Mouse (Mus musculus) hindbrain, embryonic 11.5 days (tissue): Measurements from ENCODE around the gene Brk1. TPM values are rescaled to one million over a fixed set of nuclear protein-coding genes. Genes with fewer than 3 reads are reported as not detected.

Source experiments
- ATAC-seq: fragments of 200-750 bp; cut with Nextera tagmentation; 2 replicates; pipeline ENCODE4 v1.8.0; 2017; ENCODE audit warnings: mild to moderate bottlenecking, moderate TSS enrichment, moderate library complexity; ENCODE audit not compliant: low FRiP score
- DNase-seq: peaks from one replicate; pipeline ENCODE4 v3.0.0-alpha.2; 2015; ENCODE audit warnings: low spot score
- H3K27ac ChIP-seq: fragments of 300-500 bp; sonication (generic); 2 replicates; pipeline ENCODE4 v1.5.1; 2014; ENCODE audit warnings: mild to moderate bottlenecking, low read depth, low read length
- H3K27me3 ChIP-seq: fragments of 300-500 bp; sonication (generic); 2 replicates; pipeline ENCODE4 v1.6.1; 2014; ENCODE audit warnings: mild to moderate bottlenecking, low read length, moderate library complexity, mixed read lengths; ENCODE audit not compliant: control insufficient read depth, insufficient read depth
- H3K36me3 ChIP-seq: fragments of 300-500 bp; sonication (generic); 2 replicates; pipeline ENCODE4 v1.6.1; 2014; ENCODE audit warnings: mild to moderate bottlenecking, low read length, moderate library complexity, mixed read lengths; ENCODE audit not compliant: control insufficient read depth, insufficient read depth
- H3K4me1 ChIP-seq: fragments of 300-500 bp; sonication (generic); replicated peaks from 2 replicates; pipeline ENCODE4 v1.6.1; 2014; ENCODE audit warnings: low read length, mixed read lengths; ENCODE audit not compliant: control insufficient read depth, insufficient read depth
- H3K4me2 ChIP-seq: fragments of 300-500 bp; sonication (generic); replicated peaks from 2 replicates; pipeline ENCODE4 v1.6.1; 2014; ENCODE audit warnings: mild to moderate bottlenecking, low read depth, low read length
- H3K4me3 ChIP-seq: fragments of 300-500 bp; sonication (generic); 2 replicates; pipeline ENCODE4 v1.5.1; 2014; ENCODE audit warnings: low read depth, low read length
- H3K9ac ChIP-seq: fragments of 300-500 bp; sonication (generic); 2 replicates; pipeline ENCODE4 v1.6.1; 2014; ENCODE audit warnings: low read depth, low read length
- H3K9me3 ChIP-seq: fragments of 300-500 bp; sonication (generic); 2 replicates; pipeline ENCODE4 v1.6.1; 2016; ENCODE audit warnings: low read length; ENCODE audit not compliant: control insufficient read depth
- WGBS: fragments of 180-500 bp; shearing (Covaris S2); extraction: QIAGEN DNeasy Blood & Tissue Kit; methylation state at CpG from one replicate; pipeline ENCODE4 v1.1.7; 2014; 5-methylcytosine and 5-hydroxymethylcytosine counted together
- polyA plus RNA-seq: library from polyadenylated mRNA; unstranded; fragments of >200 nt; fragmentation: Nextera tagmentation; extraction: Ambion mirVana; gene quantifications from 2 replicates; pipeline ENCODE4 v1.2.1, GENCODE M21; 2014

The Brk1 gene
- polyA plus RNA-seq, 1 experiment from 2014 or later, result 221 TPM

DNA sequence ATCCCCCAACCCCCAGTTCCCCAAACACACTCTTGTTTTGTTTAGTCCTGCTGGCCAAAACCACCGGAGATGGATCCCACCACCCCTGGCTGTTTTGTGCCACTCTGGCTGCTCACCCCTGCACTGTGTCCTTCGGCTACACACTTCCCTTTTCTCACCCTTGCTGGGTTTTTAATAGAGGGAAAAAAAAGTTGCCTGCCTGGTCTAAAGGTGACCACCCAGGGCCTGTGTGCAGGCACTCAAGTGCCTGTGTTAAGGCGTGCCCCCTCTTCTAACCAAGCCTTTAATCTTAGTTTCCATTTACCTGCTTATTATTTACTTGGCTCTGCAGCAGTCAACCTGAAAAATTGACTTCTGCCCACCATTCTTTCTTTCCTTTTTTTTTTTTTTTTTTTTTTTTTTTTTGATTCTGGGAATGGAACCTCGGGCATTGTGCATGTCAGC, 45.6 kb downstream of the Brk1 start:
- DNase-seq, result no peak
- no peak for ATAC-seq
- H3K9me3 ChIP-seq, result no peaks in the 10 kb centered on the region
- H3K4me3 ChIP-seq, result no peak overlapping the region
- no peak overlapping the region for H3K9ac ChIP-seq
- no peak overlapping the region for H3K27ac ChIP-seq
- H3K4me1 ChIP-seq, result no peaks in the 10 kb centered on the region
- 82% methylated on average over 4 of the region's 4 CpGs for WGBS
- no peaks in the 10 kb centered on the region for H3K36me3 ChIP-seq
- no peak overlapping the region for H3K4me2 ChIP-seq
- no peaks in the 10 kb centered on the region for H3K27me3 ChIP-seq

DNA sequence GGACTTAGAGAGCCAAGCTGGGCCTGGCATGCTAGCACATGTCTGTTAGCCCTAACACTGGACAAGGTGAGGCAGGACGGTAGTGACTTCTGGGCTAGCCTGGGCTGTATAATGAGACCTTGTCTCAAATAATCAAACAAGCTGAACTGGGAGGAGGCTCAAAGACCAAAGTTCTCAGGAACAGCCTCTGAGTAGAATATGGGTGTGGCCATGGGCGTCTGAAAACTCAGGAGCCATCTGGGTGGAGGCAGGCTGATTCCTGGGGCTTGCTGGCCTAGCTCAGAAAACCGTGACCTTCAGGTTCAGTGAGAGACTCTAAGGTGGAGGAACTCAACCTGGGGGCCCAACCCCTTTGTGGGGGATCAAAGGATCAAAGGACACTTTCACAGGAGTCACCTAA, 47.1 kb downstream of the Brk1 start:
- ATAC-seq, result no peak
- no peaks in the 10 kb centered on the region for H3K27me3 ChIP-seq
- H3K9ac ChIP-seq, result no peak overlapping the region
- no peak overlapping the region for H3K4me2 ChIP-seq
- H3K27ac ChIP-seq, result no peak overlapping the region
- H3K4me3 ChIP-seq, result no peak overlapping the region
- H3K4me1 ChIP-seq, result no peaks in the 10 kb centered on the region
- DNase-seq, result no peak
- WGBS, result 72% methylated on average over 3 of the region's 3 CpGs
- no peaks in the 10 kb centered on the region for H3K36me3 ChIP-seq
- no peaks in the 10 kb centered on the region for H3K9me3 ChIP-seq

DNA sequence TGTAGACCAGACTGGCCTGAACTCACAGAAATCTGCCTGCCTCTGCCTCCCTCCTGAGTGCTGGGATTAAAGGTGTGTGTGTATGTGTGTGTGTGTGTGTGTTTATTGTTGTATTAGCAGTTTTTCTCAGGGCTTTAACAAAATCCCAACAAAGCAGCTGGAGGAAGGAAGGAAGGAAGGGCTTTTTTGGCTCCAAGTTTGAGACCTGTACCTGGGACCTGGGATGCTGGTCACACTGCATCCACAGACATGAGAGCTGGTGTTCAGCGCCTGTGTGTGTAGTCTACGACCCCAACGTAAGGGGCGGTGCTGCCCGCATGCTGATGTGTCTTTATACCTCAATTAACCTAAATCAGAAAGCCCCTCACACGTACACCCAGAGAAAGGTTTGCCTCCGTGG, 49.0 kb downstream of the Brk1 start:
- Histone ChIP-seq H3K9ac (no peak overlapping the region), H3K4me3 (no peak overlapping the region), H3K36me3 (no peaks in the 10 kb centered on the region), H3K4me1 (no peaks in the 10 kb centered on the region), H3K9me3 (no peaks in the 10 kb centered on the region), H3K27ac (no peak overlapping the region), H3K27me3 (no peaks in the 10 kb centered on the region), H3K4me2 (no peak overlapping the region)
- WGBS, result 88% methylated on average over 7 of the region's 7 CpGs
- ATAC-seq (no peak), DNase-seq (no peak)

DNA sequence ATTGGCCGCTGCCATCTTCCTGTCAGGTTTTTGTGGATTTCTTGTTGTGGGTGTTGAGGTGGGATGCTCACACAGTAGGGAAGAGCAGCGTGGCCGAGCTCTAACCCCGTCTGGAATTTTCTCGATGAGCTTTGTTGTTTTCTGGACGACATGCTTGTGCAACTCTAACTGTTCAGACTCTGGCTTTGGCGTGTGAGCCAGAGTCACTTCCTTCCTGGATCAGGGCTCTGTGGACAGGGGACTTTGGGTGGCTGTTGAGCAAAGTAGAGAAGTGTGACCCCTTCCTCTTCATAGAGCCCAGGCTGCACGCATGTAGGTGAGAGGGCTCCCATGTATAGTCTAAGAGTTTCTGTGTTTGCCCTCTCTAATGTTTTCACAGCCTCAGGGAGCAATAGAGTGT, 49.5 kb downstream of the Brk1 start:
- no peak overlapping the region for H3K27ac ChIP-seq
- H3K27me3 ChIP-seq, result no peaks in the 10 kb centered on the region
- no peaks in the 10 kb centered on the region for H3K4me1 ChIP-seq
- no peaks in the 10 kb centered on the region for H3K36me3 ChIP-seq
- no peak overlapping the region for H3K4me3 ChIP-seq
- DNase-seq, result no peak
- no peak overlapping the region for H3K9ac ChIP-seq
- ATAC-seq, result no peak
- H3K9me3 ChIP-seq, result no peaks in the 10 kb centered on the region
- WGBS, result 84% methylated on average over 8 of the region's 8 CpGs
- no peak overlapping the region for H3K4me2 ChIP-seq

DNA sequence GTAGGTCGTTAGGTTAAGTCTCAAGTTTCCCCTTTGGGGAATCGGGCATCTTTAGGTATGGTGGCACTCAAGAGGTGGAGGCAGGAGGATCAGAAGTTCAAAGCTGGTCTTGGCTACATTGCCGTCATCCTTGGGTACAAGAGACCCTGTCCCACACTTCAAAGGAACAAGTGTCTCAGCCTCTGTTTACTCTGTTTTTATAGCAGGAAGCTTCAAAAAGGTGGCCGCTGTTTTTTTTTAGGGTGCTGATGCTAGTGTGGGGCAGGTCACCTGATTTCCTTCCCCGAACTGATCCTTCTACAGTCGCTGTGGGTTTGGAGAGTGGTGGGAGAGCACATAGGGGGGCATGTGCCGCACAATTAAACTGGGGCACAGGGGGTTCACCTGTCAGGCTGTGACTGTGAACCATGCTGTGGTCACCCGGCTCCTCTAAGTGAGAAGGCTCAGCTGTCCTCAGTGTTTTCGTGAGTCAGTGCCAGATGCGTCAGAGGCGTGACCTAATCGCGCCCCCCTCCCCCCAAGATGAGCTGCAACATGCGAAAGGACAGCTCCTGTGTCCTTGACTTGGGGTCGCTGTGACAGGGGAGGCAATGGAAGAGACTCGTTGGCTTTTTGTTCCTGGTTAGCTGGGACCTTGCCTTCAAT, 50.3 kb downstream of the Brk1 start:
- no peaks in the 10 kb centered on the region for H3K27me3 ChIP-seq
- no peak overlapping the region for H3K4me3 ChIP-seq
- no peaks in the 10 kb centered on the region for H3K36me3 ChIP-seq
- DNase-seq (no peak), ATAC-seq (no peak)
- WGBS, result 81% methylated on average over 16 of the region's 16 CpGs
- no peaks in the 10 kb centered on the region for H3K4me1 ChIP-seq
- H3K4me2 ChIP-seq, result no peak overlapping the region
- H3K27ac ChIP-seq, result no peak overlapping the region
- no peaks in the 10 kb centered on the region for H3K9me3 ChIP-seq
- H3K9ac ChIP-seq, result no peak overlapping the region

DNA sequence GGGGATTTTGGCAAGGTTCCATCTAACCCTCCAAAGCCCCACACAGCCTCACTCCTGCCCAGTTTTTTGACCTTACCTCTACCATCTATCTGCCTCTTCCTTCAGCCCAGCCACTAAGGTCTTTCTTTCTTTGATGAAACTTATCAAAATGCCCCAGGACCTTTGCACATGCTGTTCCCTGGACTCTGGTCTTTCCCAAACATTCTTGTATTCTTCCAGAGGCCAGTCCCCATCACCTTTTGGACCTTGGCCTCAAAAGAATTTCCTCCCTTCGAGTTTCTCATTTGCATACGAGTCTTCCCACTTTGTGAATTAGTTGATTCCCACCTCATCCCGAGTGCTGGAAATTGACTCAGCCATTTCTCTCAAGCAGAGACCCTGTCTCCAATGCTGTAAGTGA, 50.9 kb downstream of the Brk1 start:
- DNase-seq, result no peak
- no peak overlapping the region for H3K4me2 ChIP-seq

DNA sequence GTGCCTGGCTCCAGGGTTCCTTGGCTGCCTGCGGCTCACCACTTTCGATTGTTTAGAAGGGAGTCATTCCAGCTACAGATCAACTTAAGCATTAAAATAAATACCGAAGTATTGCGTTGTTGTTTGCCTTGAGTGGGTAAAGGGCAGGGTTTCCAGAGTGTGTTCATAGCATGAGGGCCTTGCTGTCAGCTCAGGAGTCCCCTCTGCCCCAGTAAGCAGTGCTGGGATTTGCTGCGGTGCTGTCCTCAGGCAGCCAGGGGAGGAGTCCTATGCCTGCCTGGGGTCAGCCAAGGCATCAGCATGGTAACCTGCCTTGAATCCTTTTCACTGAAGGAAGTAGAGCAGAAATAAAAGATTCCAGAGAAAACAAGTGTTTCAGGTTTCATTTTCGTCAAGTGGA, 52.3 kb downstream of the Brk1 start:
- WGBS, result 80% methylated on average over 6 of the region's 6 CpGs
- H3K27me3 ChIP-seq, result no peaks in the 10 kb centered on the region
- no peak overlapping the region for H3K4me2 ChIP-seq
- no peak for DNase-seq
- ATAC-seq, result no peak
- no peaks in the 10 kb centered on the region for H3K4me1 ChIP-seq
- H3K4me3 ChIP-seq, result no peak overlapping the region
- H3K9me3 ChIP-seq, result no peaks in the 10 kb centered on the region
- H3K27ac ChIP-seq, result no peak overlapping the region
- H3K9ac ChIP-seq, result no peak overlapping the region
- H3K36me3 ChIP-seq, result no peaks in the 10 kb centered on the region

More for the DNA sequence above, 50.9 kb downstream of the Brk1 start:
- WGBS, result 93% methylated on average over 3 of the region's 3 CpGs
- no peak for ATAC-seq
- no peaks in the 10 kb centered on the region for H3K9me3 ChIP-seq
- H3K27ac ChIP-seq, result no peak overlapping the region
- no peaks in the 10 kb centered on the region for H3K27me3 ChIP-seq
- H3K9ac ChIP-seq, result no peak overlapping the region
- H3K4me1 ChIP-seq, result no peaks in the 10 kb centered on the region
- H3K4me3 ChIP-seq, result no peak overlapping the region
- no peaks in the 10 kb centered on the region for H3K36me3 ChIP-seq

DNA sequence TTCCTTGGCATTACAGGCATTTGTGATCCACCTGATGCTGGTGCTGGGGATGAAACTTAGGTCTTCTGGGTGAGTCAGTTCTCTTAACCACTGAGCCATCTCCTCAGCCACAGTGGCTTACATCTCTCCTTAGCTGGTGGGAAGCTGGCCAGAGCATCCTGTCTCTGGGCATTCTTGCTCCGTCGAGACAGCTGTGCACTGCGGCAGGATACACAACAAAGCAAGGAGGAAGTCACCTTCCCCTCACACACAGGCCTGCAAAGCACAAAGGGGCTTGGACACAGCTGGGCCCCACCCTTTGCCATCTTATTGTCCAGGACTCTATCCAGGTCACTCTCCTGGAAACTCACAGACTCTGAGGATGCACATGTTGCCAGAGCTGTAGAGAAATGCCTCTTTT, 53.7 kb downstream of the Brk1 start:
- WGBS, result 64% methylated on average over 3 of the region's 3 CpGs
- no peak overlapping the region for H3K27ac ChIP-seq

DNA sequence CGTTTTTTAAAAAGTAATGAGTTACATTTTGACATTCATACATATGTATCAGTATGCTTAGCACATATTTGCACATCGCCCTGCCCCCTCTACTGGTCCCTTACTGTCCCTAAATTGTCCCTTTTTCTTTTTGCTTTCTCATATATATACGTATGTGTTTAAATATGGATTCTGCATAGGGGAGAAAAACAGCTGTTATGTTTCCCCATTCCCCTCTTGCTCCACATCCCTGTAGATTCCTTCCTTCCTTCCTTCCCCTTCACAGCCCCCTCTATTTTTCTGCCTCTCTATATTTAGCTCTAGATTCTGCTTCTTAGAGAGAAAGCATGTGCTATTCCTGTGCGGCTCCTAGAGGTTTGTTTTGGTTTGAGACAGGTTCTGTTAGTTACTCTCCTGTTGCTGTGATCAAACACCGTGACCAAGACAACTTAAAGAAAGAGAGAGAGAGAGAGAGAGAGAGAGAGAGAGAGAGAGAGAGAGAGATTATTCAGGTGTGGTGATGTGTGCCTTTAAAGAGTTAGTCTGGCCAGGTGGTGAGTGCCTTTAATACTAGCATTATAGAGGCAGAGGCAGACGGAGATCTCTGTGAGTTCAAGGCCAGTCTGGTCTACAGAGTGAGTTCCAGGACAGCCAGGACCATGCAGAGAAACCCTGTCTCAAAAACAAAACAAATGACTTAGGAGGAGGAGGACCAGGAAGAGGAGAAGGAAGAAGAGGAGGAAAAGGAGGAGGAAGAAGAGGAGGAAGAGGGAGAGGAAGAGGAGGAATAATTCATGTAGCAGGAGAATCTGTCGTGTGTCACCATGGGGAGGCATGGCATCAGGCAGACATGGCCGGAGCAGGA, 55.3 kb downstream of the Brk1 start:
- no peak for ATAC-seq
- H3K9me3 ChIP-seq, result no peaks in the 10 kb centered on the region

More for the DNA sequence above, 53.7 kb downstream of the Brk1 start:
- H3K4me2 ChIP-seq, result no peak overlapping the region
- H3K36me3 ChIP-seq, result no peaks in the 10 kb centered on the region
- ATAC-seq (no peak), DNase-seq (no peak)
- H3K4me1 ChIP-seq, result no peaks in the 10 kb centered on the region
- no peaks in the 10 kb centered on the region for H3K27me3 ChIP-seq
- H3K9me3 ChIP-seq, result no peaks in the 10 kb centered on the region
- no peak overlapping the region for H3K4me3 ChIP-seq
- no peak overlapping the region for H3K9ac ChIP-seq

More for the DNA sequence above, 55.3 kb downstream of the Brk1 start:
- no peak overlapping the region for H3K4me3 ChIP-seq
- no peak for DNase-seq
- H3K4me2 ChIP-seq, result no peak overlapping the region
- H3K27me3 ChIP-seq, result no peaks in the 10 kb centered on the region
- no peaks in the 10 kb centered on the region for H3K36me3 ChIP-seq
- 78% methylated on average over 8 of the region's 8 CpGs for WGBS
- H3K9ac ChIP-seq, result no peak overlapping the region
- H3K4me1 ChIP-seq, result no peaks in the 10 kb centered on the region
- H3K27ac ChIP-seq, result no peak overlapping the region
